Mouse (Mus musculus) c-Kit-positive CD71-positive TER-119-negative erythroid progenitor cells, embryonic 14.5 days (primary cell): ENCODE measurements around the gene Nup205.
"Not testable (repeated sequence)": the region's sequence is repeated elsewhere in the genome, so short reads cannot be mapped to it uniquely, and the experiment has no call there.

Experiments used
- DNase-seq: peaks from one replicate; pipeline ENCODE4 v3.0.0-alpha.2; 2013; ENCODE audit warnings: low read depth

Gene Nup205

DNA sequence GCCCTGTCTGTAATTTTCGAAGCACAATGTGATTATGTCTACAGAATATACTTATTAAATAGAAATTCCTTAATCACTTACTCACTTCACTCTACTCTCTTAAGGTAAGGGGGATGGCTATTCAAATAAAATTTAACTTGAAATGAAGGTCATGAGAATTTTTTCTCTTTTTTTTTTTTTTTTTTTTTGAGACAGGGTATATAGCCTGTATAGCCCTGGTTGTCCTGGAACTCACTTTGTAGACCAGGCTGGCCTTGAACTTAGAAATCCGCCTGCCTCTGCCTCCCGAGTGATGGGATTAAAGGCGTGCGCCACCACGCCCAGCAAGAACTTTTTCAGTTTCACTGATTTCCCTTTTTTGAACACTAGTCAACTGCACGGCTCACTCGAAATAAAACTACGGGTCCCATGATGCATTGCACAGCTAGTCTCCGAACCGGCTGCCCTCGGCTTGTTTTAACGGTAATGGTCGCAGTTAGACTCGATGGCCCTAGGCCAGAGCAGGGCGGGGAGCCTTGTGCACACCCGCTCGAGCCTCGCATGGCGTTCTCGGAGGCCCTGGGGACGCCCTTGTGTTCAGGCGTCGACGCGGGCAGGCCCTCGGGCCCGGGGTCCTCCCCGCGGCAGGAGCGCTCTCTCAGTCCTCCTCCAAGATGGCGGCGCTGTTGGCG is at the start of gene Nup205:
Gene Nup205 (plus strand): TSS at position 443 of the 671 bp plus-strand sequence.
- DNase-seq: peak; percentile 75

DNA sequence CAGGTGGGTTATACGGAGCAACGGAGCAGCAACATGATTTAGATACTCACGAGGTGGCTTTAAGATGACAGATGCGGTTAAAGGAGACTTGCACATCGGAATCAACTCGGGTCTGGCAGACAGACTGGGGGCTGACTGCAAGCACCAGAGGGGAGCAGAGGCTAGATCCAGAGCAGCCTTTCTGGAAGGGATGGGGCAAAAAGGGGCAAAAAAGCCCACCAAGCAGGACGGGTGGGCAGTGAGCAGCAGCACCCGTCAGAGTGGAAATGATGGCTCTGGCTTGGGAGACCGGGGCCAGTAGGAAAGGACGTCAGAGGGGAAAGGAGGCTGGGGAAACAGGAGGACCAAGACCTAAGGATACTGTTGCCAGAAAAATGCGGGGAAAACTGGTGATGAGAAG is 44.4 kb upstream of the Nup205 start:
- peak; percentile 13 for DNase-seq

DNA sequence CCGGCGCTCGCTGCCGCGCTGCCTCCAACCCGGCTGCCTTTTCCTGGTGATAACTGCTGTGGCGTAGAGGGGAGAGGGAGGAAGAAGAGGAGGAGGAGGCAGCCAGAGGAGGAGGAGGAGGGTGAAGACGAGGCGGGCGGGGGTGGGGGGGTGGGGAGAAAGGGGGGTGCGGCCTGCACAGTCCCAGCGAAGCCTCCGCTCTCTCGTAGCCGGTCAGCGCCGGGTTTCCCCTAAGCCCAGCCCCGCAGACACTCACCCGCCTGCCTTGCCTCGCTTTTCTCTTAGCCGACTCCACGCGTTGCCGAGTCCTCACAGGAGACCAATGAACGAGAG is 44.0 kb upstream of the Nup205 start:
- DNase-seq: no peak

DNA sequence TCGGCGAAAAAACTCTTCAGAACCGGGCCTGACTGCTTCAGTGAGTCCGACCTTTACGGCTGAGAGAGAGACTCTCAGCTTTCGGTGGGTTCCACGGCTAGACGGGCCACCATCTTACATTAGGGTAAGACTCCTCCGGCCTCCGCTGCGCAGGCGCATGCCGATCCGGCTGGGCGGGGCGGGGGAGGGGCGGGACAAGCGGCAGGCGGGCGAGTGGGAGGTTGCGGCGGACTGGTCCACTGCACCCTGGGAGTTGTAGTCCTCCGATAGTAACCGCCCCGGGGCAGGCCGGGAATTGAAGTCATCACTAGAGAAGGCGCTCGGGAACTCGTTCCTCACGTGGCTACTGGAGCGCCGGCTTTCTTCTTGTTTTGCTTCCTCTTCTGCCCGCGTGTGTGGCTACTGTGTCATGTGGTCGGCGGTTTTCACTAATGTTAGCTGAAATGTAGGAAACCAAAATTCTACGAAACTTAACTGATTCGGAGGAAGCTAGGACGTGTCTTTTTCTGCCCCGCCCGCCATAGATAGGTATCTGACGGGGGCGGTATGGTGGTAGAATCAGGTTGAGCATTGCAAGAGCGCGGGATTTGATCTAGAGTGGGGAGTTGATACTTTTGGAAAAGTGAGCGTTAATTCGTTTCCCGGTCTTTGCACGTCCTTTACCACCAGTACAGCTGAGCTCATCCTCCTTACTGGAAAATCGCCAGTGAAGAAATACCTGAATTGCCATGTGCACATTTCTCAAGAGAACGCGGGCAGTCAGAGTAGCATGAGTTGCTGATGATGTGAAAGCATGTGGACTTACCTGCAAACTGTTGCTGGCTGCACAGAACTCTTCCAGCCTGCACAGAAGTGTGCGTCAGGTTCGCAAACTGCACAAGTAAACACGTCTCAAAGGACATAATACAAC is 43.4 kb upstream of the Nup205 start, which contains the start of gene Cnot4:
Gene Cnot4 (minus strand): TSS at position 146 of the 910 bp plus-strand sequence.
- DNase-seq: peak; percentile 95

GRCm38 (mm10) chr6:35134844-35135243 is 42.4 kb upstream of the Nup205 start:
- no peak for DNase-seq

- no peak for DNase-seq
Measured at GRCm38 (mm10) chr6:35140351-35140750, 36.9 kb upstream of the Nup205 start.

- no peak for DNase-seq
Measured at GRCm38 (mm10) chr6:35145569-35145968, 31.7 kb upstream of the Nup205 start.

DNA sequence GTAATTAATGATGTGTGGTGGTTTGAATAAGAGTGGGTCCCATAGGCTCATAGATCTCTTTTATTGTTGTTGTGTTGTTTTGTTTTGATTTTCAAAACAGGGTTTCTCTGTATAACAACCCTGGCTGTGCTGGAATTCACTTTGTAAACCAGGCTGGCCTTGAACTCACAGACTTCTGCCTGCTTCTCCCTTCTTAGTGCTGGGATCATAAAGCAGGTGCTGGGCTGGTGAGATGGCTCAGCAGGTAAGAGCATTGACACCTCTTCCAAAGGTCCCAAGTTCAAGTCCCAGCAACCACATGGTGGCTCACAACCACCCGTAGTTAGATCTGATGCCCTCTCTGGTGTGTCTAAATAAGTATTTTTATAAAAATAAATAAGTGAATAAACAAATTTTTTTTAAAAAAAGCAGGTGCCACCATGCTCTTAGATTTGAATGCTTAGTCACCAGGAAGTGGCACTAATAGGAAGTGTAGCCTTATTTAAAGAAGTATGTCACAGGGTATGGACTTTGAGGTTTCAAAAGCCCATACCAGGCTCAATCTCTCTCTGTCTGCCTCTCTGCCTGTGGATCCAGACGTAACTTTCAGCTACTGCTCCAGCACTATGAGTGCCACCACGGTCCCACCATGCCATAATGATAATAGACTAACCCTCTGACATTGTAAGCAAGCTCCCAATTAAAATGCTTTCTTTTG is 29.3 kb upstream of the Nup205 start:
- DNase-seq: no peak

DNA sequence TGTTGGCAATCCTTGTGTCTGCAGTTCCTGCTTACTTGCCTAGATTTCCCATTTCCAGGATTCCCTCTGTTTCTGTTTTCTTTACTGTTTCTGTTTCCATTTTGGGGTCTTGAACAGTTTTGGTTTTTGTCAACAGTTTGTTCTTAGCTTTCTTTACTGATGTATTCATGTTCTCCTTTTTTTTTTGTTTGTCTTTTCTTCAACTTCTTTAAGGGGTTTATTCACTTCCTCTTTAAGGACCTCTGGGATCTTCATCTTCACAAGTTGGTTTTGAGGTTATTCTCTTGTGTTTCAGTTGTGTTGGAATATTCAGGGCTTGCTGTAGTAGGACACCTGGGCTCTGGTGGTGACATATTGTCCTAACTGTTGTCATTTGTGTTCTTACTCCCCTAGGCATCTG is 22.7 kb upstream of the Nup205 start:
- no peak for DNase-seq

DNA sequence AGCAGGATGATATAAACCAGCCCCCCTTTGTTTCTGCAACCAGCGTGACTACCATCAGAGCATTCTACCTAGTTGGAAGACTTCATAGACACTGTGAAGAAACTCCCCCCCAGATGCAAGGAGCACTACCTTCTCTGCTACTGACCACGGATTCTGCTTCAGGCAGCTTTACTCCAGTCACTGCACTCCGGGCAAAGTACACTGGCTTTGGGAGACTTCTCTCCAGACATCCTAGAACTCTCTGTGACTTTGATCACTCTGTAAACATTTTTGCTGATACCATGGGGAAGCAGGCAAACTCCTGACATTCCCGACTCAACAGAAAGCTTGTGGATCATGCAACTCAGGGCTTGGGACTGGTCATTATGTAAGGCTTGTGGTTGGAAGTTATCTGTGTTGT is 8.0 kb upstream of the Nup205 start:
- DNase-seq: no peak

DNA sequence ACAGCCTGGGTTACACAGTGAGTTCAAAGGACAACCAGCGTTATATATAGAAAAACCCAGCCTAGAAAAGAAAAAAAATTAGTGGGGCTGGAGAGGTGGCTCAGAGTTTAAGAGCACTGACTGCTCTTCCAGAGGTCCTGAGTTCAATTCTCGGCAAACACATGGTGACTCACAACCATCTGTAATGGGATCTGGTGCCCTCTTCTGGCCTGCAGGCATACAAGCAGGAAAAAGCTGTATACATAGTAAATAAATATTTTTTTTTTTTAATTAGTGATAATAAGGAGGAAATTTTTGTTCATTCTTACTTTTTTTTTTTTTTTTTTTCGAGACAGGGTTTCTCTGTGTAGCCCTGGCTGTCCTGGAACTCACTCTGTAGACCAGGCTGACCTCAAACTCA is 5.2 kb upstream of the Nup205 start:
- DNase-seq: not testable (repeated sequence)

DNA sequence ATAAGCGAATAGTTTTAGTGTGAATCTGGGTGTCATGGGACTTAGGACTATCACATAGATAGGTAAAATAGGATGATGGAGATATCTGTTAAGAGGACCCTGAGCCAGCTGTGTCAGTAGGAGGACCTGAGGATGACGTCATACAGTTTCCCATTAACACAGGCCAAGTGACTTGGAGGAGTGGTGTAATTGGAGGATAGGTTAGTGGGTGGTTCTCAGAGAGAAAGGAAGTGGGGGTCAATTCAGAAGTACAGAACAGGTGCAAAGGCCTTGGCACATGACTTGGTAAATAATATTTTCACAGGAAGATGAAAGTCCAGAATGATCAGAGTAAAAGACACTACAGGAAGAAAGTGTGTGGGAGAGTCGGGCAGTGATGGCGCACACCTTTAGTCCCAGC is 4.0 kb upstream of the Nup205 start:
- DNase-seq: no peak

GRCm38 (mm10) chr6:35177650-35178272 is 540 bp downstream of the Nup205 start:
- DNase-seq: no peak

- DNase-seq: not testable (repeated sequence)
Measured at GRCm38 (mm10) chr6:35179299-35179698, 2.1 kb downstream of the Nup205 start.

DNA sequence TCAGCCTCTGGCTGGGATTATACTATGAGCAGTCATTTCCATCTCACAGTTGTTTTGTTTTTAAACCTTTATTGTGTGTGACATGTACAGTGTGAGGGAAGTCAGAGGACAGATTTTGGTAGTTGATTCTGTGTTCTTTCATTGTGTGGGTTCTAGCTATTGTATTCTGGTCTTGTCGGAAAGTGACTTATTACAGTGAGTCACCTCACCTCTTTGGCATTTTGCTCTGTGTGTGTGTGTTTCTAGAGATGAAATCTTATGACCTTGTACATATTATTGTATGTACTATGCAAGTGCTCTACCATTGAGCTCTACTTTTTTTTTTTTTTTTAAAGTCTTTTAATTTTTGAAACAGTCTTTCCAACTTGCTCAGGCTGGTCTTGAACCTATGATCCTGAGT is 7.6 kb downstream of the Nup205 start:
- DNase-seq: no peak

DNA sequence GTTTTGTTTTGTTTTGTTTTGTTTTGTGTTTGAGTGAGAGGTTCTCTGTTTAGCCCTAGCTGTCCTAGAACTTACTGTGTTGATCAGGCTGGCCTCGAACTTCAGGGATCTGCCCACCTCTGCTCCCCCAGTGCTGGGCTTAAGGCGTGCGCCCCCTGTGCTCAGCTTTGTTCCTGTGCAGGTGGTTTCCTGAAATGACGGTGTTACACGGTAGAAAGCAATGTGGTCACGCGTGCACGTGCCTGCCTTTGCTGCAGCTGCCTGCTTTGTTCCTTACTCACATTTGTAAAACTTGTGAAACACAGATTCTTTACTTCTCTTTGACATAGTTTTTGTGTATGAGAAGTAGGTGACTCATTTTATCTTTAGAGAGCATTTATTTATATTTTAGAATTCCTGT is 14.0 kb downstream of the Nup205 start:
- DNase-seq: no peak

- no peak for DNase-seq
Measured at GRCm38 (mm10) chr6:35225696-35226095, 48.5 kb downstream of the Nup205 start.

GRCm38 (mm10) chr6:35229415-35229814 is 52.2 kb downstream of the Nup205 start:
- DNase-seq: no peak

DNA sequence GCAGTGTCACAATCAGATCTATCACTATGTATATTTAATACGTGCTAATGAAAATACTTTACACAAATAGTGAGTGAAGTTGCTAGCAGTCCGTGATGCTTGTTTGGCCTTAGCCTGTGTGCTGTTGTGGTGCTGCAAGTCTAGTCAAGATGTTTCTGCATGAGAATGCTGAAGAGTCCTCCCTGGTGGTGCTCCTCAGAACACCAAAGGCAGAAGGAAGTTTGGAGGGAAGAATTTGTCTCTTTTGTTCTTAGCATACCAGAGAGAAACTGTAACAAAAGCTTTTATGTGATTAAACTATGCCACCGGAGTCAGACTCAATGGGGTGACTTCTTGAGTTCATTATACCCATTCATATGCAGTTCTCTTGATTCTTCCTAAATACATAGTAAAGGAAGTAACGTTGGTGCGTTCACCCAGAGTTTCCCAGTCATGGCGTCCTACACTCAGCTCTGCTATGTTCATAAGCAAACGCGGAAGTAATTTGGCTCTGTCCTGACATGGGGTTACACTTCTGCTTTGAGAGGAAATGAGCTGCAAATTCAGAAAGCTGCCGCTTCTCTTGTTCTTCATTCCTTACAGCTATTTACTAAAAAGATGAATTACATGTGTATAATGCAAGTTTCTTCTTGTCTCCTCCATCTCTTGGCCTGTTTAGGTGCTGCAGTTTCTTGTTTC is 59.0 kb downstream of the Nup205 start:
- DNase-seq: no peak

- no peak for DNase-seq
Measured at GRCm38 (mm10) chr6:35243252-35243651, 66.0 kb downstream of the Nup205 start.

DNA sequence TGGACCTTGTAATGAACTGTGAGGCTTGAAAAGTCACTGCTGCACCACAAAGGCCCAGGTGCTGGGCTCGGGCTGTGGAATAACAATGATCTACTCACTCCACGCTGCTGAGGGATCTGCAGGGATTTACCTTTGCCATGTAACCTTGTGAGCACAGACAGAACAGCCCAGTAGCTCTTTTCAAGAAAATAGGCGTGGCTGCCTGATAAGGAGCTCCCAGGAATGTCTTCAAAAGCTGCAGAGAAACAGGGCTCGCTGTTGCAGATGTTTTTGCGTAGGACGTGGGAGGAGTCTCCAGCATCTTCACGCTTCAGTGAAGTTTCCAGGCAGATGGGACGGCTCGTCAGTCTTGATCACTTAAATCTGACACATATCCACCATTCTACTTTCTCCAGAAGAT is 66.8 kb downstream of the Nup205 start:
- peak; percentile 45 for DNase-seq

GRCm38 (mm10) chr6:35245086-35245485 is 67.9 kb downstream of the Nup205 start:
- no peak for DNase-seq
